Mouse (Mus musculus): ENCODE data around the gene Tns4. TPM values are rescaled to one million over a fixed set of nuclear protein-coding genes. Genes with fewer than 3 reads are reported as not detected.

Gene Tns4
- polyA plus RNA-seq, 1 experiment from 2014 or later, result 0.16 TPM

DNA sequence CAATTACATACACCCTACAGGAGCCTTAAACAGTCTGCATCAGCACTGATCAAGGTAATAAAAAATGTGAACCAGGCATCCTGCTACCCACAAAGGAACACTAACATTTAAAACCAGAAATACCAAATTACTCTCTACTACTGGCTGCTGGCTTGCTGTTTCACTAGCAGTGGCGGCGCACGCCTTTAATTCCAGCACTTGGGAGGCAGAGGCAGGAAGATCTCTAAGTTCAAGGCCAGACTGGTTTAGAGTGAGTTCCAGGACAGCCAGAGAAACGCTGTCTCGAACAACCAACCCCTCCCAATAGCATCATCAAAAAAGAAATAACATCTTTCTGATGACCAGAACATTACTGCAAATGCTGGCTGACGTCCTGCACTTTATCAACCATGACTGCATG, 69.3 kb downstream of the Tns4 start:
- WGBS, result 96% methylated on average over 6 of the region's 6 CpGs
- ATAC-seq, result no peak

More for the DNA sequence above, 69.3 kb downstream of the Tns4 start:
- Histone ChIP-seq H3K4me2 (replicated peaks) (no peak overlapping the region), H3K9me3 (no peaks in the 10 kb centered on the region), H3K4me3 (replicated peaks) (no peak overlapping the region), H3K27me3 (no peaks in the 10 kb centered on the region), H3K36me3 (peaks cover 17% of the 10 kb centered on the region), H3K9ac (replicated peaks) (no peak overlapping the region), H3K4me1 (replicated peaks) (peaks cover 24% of the 10 kb centered on the region), H3K27ac (no peak overlapping the region)

Other genes starting within 250 kb of the Tns4 start
- 4.9 and 5.2 TPM in 2 replicates for gene Wipf2, start 225.7 kb downstream of the Tns4 start, polyA plus RNA-seq (2015; fragmentation: Nextera tagmentation; extraction: Ambion mirVana)
- gene Cdc6, start 181.5 kb downstream of the Tns4 start, polyA plus RNA-seq (2015; fragmentation: Nextera tagmentation; extraction: Ambion mirVana), result 10.6 and 11.3 TPM in 2 replicates
- gene Rara, start 161.5 kb downstream of the Tns4 start, polyA plus RNA-seq (2015; fragmentation: Nextera tagmentation; extraction: Ambion mirVana), result 7.5 and 9.1 TPM in 2 replicates
- 0.58 and 0.99 TPM in 2 replicates for gene Gjd3, start 106.3 kb downstream of the Tns4 start, polyA plus RNA-seq (2015; fragmentation: Nextera tagmentation; extraction: Ambion mirVana)
- 118 and 125 TPM in 2 replicates for gene Top2a, start 65.1 kb downstream of the Tns4 start, polyA plus RNA-seq (2015; fragmentation: Nextera tagmentation; extraction: Ambion mirVana)
- gene Igfbp4, start 48.1 kb downstream of the Tns4 start, polyA plus RNA-seq (2015; fragmentation: Nextera tagmentation; extraction: Ambion mirVana), result 120 and 125 TPM in 2 replicates
- gene Ccr7, start 65.8 kb upstream of the Tns4 start, polyA plus RNA-seq (2015; fragmentation: Nextera tagmentation; extraction: Ambion mirVana), result not detected in 2 replicates
- 370 and 402 TPM in 2 replicates for gene Smarce1, start 141.7 kb upstream of the Tns4 start, polyA plus RNA-seq (2015; fragmentation: Nextera tagmentation; extraction: Ambion mirVana)
- gene Krt222, start 154.8 kb upstream of the Tns4 start, polyA plus RNA-seq (2015; fragmentation: Nextera tagmentation; extraction: Ambion mirVana), result 2.4 TPM in 2 replicates
- not detected in 2 replicates for gene Krt24, start 196.0 kb upstream of the Tns4 start, polyA plus RNA-seq (2015; fragmentation: Nextera tagmentation; extraction: Ambion mirVana)
- gene Krt25, start 233.6 kb upstream of the Tns4 start, polyA plus RNA-seq (2015; fragmentation: Nextera tagmentation; extraction: Ambion mirVana), result 0.17 TPM in 1 of 2 replicates, not detected in the other
- 0.30 and 0.39 TPM in 2 replicates for gene Krt26, start 248.7 kb upstream of the Tns4 start, polyA plus RNA-seq (2015; fragmentation: Nextera tagmentation; extraction: Ambion mirVana)

Measured in midbrain, embryonic 13.5 days (tissue).